Mouse (Mus musculus) C2C12 (cell line): ENCODE measurements at regions not wholly inside any gene's neighbourhood (a gene's known extent, or its start where the extent isn't known, plus 50 kb on each side); places are given as distances from the start of the nearest gene placed in this dataset.

Experiments used
- H3K27me3 ChIP-seq: one replicate; pipeline ENCODE4 v1.6.1; 2011; ENCODE audit not compliant: control insufficient read depth, insufficient read depth, insufficient read length
- H3K36me3 ChIP-seq: one replicate; pipeline ENCODE4 v1.6.1; 2011; ENCODE audit not compliant: control insufficient read depth, insufficient read depth
- H3K4me3 ChIP-seq: one replicate; pipeline ENCODE4 v1.5.1; 2011; ENCODE audit warnings: mild to moderate bottlenecking, control low read depth; ENCODE audit not compliant: poor library complexity, insufficient read depth, severe bottlenecking
- H3K79me2 ChIP-seq: one replicate; pipeline ENCODE4 v1.6.1; 2011; ENCODE audit not compliant: control insufficient read depth, insufficient read depth
- H3K79me3 ChIP-seq: one replicate; pipeline ENCODE4 v1.6.1; 2011; ENCODE audit warnings: low read depth, control low read depth
- H3ac ChIP-seq: one replicate; pipeline ENCODE3; 2011; ENCODE audit warnings: low read depth; ENCODE audit not compliant: control insufficient read depth, insufficient read length
- CEBPB ChIP-seq: IDR thresholded peaks from one replicate; pipeline ENCODE4 v1.6.1; 2011; ENCODE audit warnings: low read depth, mild to moderate bottlenecking, control low read depth, moderate library complexity
- CTCF ChIP-seq: IDR thresholded peaks from one replicate; pipeline ENCODE4 v1.5.1; 2011; ENCODE audit not compliant: control insufficient read depth, insufficient read depth, insufficient read length
- FOSL1 ChIP-seq: IDR thresholded peaks from one replicate; pipeline ENCODE4 v1.8.0; 2011; ENCODE audit warnings: mild to moderate bottlenecking, low read length; ENCODE audit not compliant: poor library complexity, insufficient read depth, severe bottlenecking
- MAX ChIP-seq: IDR thresholded peaks from one replicate; pipeline ENCODE4 v1.6.1; 2011; ENCODE audit warnings: mild to moderate bottlenecking, control low read depth
- MYOD1 ChIP-seq: IDR thresholded peaks from one replicate; pipeline ENCODE4 v1.6.1; 2011; ENCODE audit warnings: low read depth; ENCODE audit not compliant: control insufficient read depth, insufficient read length
- MYOG ChIP-seq: IDR thresholded peaks from one replicate; pipeline ENCODE4 v1.6.1; 2011; ENCODE audit not compliant: control insufficient read depth, insufficient read length; ENCODE audit errors: extremely low read depth
- USF1 ChIP-seq: IDR thresholded peaks from one replicate; pipeline ENCODE4 v1.6.1; 2011; ENCODE audit warnings: low read depth, mild to moderate bottlenecking, control low read depth, moderate library complexity

- Histone ChIP-seq H3K4me3 (no peak overlapping the region), H3K36me3 (no peaks in the 10 kb centered on the region), H3K79me2 (no peaks in the 10 kb centered on the region), H3ac (no peak overlapping the region), H3K27me3 (peaks cover 3% of the 10 kb centered on the region), H3K79me3 (no peaks in the 10 kb centered on the region)
- TF ChIP-seq MYOD1 (no peak), CEBPB (no peak), USF1 (no peak)
Measured at GRCm38 (mm10) chr1:61118071-61118470, 140.3 kb downstream of the Icos start.

GRCm38 (mm10) chr1:61121480-61121879 lies 143.8 kb downstream of the Icos start:
- Histone ChIP-seq H3K79me2 (no peaks in the 10 kb centered on the region), H3K36me3 (no peaks in the 10 kb centered on the region), H3K79me3 (no peaks in the 10 kb centered on the region), H3K27me3 (no peaks in the 10 kb centered on the region), H3K4me3 (no peak overlapping the region), H3ac (no peak overlapping the region)
- TF ChIP-seq CTCF (no peak), MAX (no peak), USF1 (no peak), MYOD1 (no peak), MYOG (no peak)

GRCm38 (mm10) chr1:61125127-61125526 lies 147.4 kb downstream of the Icos start:
- H3ac ChIP-seq: no peak overlapping the region

GRCm38 (mm10) chr1:61135597-61136545 lies 158.1 kb downstream of the Icos start:
- H3K79me3 ChIP-seq: no peaks in the 10 kb centered on the region
- TF ChIP-seq MAX (no peak), MYOG (no peak), MYOD1 (no peak), CEBPB (no peak), FOSL1 (no peak), USF1 (no peak), CTCF (no peak)
- no peaks in the 10 kb centered on the region for H3K27me3 ChIP-seq
- no peak overlapping the region for H3ac ChIP-seq
- no peaks in the 10 kb centered on the region for H3K36me3 ChIP-seq
- H3K4me3 ChIP-seq: no peak overlapping the region
- H3K79me2 ChIP-seq: no peaks in the 10 kb centered on the region

More at GRCm38 (mm10) chr1:61125127-61125526, 147.4 kb downstream of the Icos start:
- H3K36me3 ChIP-seq: no peaks in the 10 kb centered on the region
- TF ChIP-seq MYOD1: no peak
- no peak for TF ChIP-seq CEBPB
- no peak for TF ChIP-seq FOSL1
- no peak for TF ChIP-seq MAX
- no peak for TF ChIP-seq CTCF
- no peak for TF ChIP-seq USF1
- TF ChIP-seq MYOG: no peak
- no peaks in the 10 kb centered on the region for H3K79me2 ChIP-seq
- no peaks in the 10 kb centered on the region for H3K27me3 ChIP-seq
- H3K79me3 ChIP-seq: no peaks in the 10 kb centered on the region
- H3K4me3 ChIP-seq: no peak overlapping the region

GRCm38 (mm10) chr1:61137210-61137885 lies 159.6 kb downstream of the Icos start:
- H3K4me3 ChIP-seq: no peak overlapping the region
- no peak overlapping the region for H3ac ChIP-seq
- no peaks in the 10 kb centered on the region for H3K36me3 ChIP-seq
- no peaks in the 10 kb centered on the region for H3K79me2 ChIP-seq
- H3K79me3 ChIP-seq: no peaks in the 10 kb centered on the region
- no peaks in the 10 kb centered on the region for H3K27me3 ChIP-seq
- no peak for TF ChIP-seq USF1
- no peak for TF ChIP-seq MYOG
- TF ChIP-seq FOSL1: no peak
- TF ChIP-seq CTCF: no peak

GRCm38 (mm10) chr1:61137954-61138353 lies 160.2 kb downstream of the Icos start:
- no peaks in the 10 kb centered on the region for H3K36me3 ChIP-seq
- no peaks in the 10 kb centered on the region for H3K79me2 ChIP-seq
- no peaks in the 10 kb centered on the region for H3K27me3 ChIP-seq
- no peak overlapping the region for H3K4me3 ChIP-seq
- H3K79me3 ChIP-seq: no peaks in the 10 kb centered on the region
- H3ac ChIP-seq: no peak overlapping the region
- no peak for TF ChIP-seq CEBPB
- no peak for TF ChIP-seq MAX
